Mouse (Mus musculus) NIH3T3 (cell line): ENCODE data around the gene Sobp.
A peak's percentile ranks its signal among the peaks of the same experiment; 100 is the strongest.

Experiments used
- DNase-seq: peaks from one replicate; pipeline ENCODE4 v3.0.0-alpha.2; 2012; ENCODE audit warnings: low read depth

The Sobp gene

GRCm38 (mm10) chr10:43086888-43087287 lies 87.4 kb downstream of the Sobp start:
- DNase-seq, result no peak

- no peak for DNase-seq
Observed at GRCm38 (mm10) chr10:43084087-43084366, 90.3 kb downstream of the Sobp start.

GRCm38 (mm10) chr10:43083288-43084086 lies 90.8 kb downstream of the Sobp start:
- no peak for DNase-seq

GRCm38 (mm10) chr10:43081316-43081715 lies 93.0 kb downstream of the Sobp start:
- peak; percentile 46 for DNase-seq

- DNase-seq, result no peak
Observed at GRCm38 (mm10) chr10:43075535-43076152, 98.7 kb downstream of the Sobp start.

GRCm38 (mm10) chr10:43073281-43073680 lies 101.0 kb downstream of the Sobp start:
- DNase-seq, result no peak

- DNase-seq, result no peak
Observed at GRCm38 (mm10) chr10:43070893-43071292, 103.4 kb downstream of the Sobp start.

- no peak for DNase-seq
Observed at GRCm38 (mm10) chr10:43065331-43065730, 109.0 kb downstream of the Sobp start.

GRCm38 (mm10) chr10:43061519-43062105 lies 112.7 kb downstream of the Sobp start:
- DNase-seq, result no peak

- DNase-seq, result no peak
Observed at GRCm38 (mm10) chr10:43055405-43055804, 118.9 kb downstream of the Sobp start.

- no peak for DNase-seq
Observed at GRCm38 (mm10) chr10:43054776-43055175, 119.6 kb downstream of the Sobp start.

GRCm38 (mm10) chr10:43053861-43054560 lies 120.3 kb downstream of the Sobp start:
- DNase-seq, result no peak

- peak; percentile 46 for DNase-seq
Observed at GRCm38 (mm10) chr10:43052462-43052861, 121.9 kb downstream of the Sobp start.

GRCm38 (mm10) chr10:43047804-43048348 lies 126.5 kb downstream of the Sobp start:
- DNase-seq, result no peak

GRCm38 (mm10) chr10:43043351-43044209 lies 130.8 kb downstream of the Sobp start:
- no peak for DNase-seq

- no peak for DNase-seq
Observed at GRCm38 (mm10) chr10:43042591-43043327, 131.6 kb downstream of the Sobp start.

GRCm38 (mm10) chr10:43041794-43042193 lies 132.5 kb downstream of the Sobp start:
- DNase-seq, result no peak

GRCm38 (mm10) chr10:43037455-43037793 lies 136.9 kb downstream of the Sobp start:
- no peak for DNase-seq

- no peak for DNase-seq
Observed at GRCm38 (mm10) chr10:43036646-43037454, 137.5 kb downstream of the Sobp start.

- no peak for DNase-seq
Observed at GRCm38 (mm10) chr10:43035579-43035978, 138.8 kb downstream of the Sobp start.
